Mouse (Mus musculus) liver (tissue): ENCODE data around the gene Kir3dl2.
"Not testable (repeated sequence)": the region's sequence is repeated elsewhere in the genome, so short reads cannot be mapped to it uniquely, and the experiment has no call there.

Source experiments
- DNase-seq: peaks from one replicate; pipeline ENCODE4 v3.0.0-alpha.2; 2020; ENCODE audit warnings: mixed read lengths

The Kir3dl2 gene

DNA sequence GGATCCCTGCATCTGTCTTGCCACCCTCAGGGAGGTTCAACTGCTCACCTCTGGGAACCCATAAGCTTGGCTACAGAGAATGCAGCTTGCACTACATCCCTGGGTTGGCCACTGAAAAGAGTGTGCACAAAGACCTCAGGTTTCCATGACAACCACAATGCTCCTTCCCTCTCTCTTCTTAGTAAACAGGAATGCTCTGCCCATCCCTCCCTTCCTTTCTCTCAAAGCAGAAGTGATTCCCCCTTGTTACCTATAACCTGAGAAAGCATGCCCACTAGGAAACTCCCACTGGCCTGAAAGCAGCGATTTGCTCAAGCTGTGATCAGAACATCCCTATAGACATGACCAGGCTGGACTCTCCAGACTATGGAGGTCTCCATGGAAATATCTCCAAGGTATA is at the start of gene Kir3dl2:
Gene Kir3dl2, minus strand, starts transcription at position 101 of the 400 bp plus-strand sequence.
- DNase-seq: not testable (repeated sequence)

DNA sequence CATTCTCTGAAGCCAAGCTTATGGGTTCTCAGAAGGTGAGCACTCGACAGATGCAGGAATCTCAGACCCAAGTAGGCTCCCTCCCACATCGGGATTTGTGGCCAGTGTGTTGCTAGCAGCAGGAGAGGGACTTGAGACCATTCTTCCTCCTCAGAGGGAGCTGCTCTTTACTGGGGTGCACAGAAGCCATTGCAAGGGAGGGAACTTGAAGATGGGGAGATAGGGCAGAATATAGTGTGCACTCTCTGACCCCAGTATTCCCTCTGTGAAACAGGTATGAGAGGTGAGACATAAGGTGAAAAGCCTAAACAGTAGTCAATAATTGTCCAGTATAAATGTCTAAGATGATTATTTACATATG is 47.0 kb upstream of the Kir3dl2 start:
- DNase-seq: no peak

DNA sequence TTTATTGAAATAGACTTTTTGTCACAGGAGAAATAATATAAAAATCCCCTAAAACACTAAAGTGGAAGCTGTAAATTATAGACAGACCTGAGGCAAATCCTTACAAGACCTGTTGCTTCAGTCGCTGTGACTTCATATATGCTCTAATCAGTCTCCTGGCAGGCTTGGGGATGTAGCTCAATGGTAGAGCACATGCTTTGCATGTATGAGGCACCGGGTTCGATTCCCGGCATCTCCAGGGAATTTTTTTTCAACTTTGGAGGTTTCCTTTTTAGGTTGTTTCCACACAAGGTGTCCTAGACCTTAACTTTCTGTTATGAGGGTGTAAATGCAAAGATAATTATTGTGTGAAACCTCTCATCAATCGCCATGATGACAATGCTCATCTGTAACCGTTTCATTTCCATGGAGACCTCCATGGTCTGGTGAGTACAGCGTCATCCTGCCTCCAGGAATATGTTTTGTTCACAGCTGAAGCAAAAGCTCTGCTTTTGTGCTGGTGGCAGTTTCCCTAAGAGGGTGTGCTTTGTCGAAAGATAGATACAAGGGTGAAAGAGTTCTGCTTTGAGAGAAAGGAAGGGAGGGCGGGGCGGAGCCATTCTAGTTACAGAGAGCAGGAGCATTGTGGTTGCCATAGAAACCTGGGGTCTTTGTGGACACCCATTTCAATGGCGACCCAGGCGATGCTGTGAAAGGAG is 46.5 kb upstream of the Kir3dl2 start, which contains the start of gene Tceal3:
Gene Tceal3, plus strand, starts transcription at position 644 of the 698 bp plus-strand sequence.
- no peak for DNase-seq

DNA sequence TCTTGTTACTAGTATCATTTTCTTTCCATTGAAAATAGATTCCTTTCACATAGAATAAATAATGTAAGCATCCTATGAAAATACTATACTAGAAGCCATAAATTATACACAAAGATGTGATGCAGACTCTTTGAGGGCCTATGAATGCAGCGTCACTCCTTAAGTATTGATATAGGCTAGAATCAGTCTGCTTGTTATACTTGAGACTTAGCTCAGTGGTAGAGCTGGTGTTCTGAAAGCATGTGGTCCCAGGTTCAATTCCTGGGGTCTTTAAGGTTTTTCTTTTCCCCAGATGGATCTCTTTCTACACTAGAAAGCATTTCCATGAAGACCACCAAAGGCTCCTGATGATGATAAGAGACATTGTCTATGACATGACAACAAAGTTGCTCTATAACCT is 40.8 kb upstream of the Kir3dl2 start:
- DNase-seq: no peak

DNA sequence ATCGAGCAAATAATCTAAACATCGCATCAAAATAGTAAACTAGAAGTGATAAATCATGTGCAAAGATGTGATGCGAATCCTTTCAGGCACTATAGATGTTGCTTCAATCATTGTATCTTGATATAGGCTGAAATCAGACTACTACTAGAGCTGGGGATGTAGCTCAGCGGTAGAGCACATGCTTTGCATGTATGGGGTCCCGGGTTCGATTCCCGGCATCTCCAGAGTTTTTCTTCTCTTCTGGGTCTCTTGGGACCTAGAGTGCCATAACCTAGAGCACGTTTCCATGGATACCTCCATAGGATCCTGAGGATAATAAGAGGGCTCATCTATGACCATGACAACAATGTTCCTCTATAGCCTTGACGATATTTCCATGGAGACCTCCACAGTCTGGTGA is 25.2 kb upstream of the Kir3dl2 start:
- DNase-seq: not testable (repeated sequence)

DNA sequence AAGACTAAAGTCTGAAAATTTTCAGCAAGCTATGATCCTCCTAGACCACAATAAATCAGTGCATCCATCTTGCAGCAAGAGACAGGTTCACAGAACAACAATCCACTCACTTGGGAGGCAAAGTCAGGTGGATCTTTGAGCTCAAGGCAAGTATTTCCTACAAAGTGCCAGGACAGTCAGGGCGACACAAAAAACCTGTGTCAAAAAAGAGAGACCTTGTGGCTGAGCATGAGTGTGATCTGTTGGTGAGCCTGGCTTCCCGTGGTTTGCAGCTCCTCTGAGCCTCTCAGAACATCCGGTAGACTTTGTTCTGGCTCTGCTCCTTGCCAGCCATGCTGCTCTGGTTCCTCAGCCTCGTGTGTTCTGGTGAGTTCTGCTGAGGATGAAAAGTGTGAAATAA is 26.2 kb downstream of the Kir3dl2 start, which contains the start of gene Kir3dl1:
Gene Kir3dl1, plus strand, starts transcription at position 301 of the 400 bp plus-strand sequence.
- DNase-seq: not testable (repeated sequence)
